Mouse (Mus musculus): ENCODE results near the gene Copb1. TPM values are rescaled to one million over a fixed set of nuclear protein-coding genes. Genes with fewer than 3 reads are reported as not detected.

Gene Copb1
- polyA plus RNA-seq, 1 experiment from 2014 or later: 93.4 TPM

DNA sequence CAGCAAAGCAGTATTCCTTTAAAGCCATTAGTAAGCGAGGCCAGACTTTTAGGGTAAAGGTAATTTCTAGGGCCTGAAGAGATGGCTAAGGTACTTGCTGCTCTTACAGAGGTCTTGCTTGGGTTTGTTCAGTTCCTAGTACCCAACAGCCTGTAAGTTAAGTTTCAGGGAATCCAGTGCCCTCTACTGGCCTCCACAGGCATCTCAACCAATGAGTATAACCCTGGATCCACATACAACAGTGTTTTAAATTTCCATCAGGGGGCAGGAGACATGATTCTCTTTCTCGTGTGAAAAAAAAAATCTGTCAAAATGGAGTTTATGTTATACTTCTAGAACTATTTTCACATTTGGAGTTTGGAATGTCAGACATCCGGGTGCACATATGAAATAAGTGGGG is 27.2 kb upstream of the Copb1 start:
- ATAC-seq (ENCODE audit: low FRiP score): no peak
- Histone ChIP-seq H3K9ac (no peak overlapping the region), H3K27me3 (no peaks in the 10 kb centered on the region), H3K36me3 (no peaks in the 10 kb centered on the region), H3K4me3 (no peak overlapping the region), H3K27ac (no peak overlapping the region), H3K9me3 (no peaks in the 10 kb centered on the region), H3K4me1 (replicated peaks) (no peaks in the 10 kb centered on the region), H3K4me2 (no peak overlapping the region)
- 54% methylated on average over 3 of the region's 3 CpGs for WGBS

DNA sequence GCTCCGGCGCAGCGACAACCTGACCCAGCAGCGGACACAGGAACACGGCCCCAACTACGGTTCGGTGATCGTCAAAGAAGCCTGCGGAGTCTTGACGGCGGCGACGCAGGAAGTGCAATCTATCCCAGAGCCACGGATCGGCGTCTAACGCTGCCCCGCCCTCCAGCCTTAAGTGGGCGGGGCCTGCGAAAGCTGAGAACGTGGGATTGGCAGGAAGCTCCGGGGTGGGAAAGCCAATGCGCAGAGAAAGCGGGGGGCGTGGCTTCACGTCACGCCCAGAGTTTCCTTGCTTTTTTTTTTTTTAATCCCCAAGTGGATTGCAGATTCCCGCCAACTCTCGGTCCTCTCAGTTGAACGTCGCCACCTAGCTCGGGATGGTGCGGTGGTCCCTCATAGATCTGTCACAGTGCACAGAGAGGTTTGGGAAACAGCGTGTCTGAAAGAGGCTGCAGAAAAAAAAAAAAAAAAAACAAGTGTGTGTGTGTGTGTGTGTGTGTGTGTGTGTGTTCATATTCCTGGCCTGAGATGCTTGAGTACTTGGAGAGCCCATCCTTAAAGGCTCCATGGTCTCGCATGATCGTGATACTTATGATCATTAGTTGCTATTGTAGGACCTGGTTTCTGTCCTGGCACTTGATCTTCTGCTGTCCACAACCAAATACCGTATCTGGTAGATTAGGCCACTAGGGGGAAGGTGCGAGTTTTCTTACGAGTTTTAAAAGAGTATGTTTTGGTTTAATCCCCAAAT is 21.7 kb upstream of the Copb1 start, which contains the start of gene Psma1:
Psma1 (minus strand) TSS at position 114 of the 748 bp plus-strand sequence.
- under 1% methylated on average over 39 of the region's 39 CpGs for WGBS

DNA sequence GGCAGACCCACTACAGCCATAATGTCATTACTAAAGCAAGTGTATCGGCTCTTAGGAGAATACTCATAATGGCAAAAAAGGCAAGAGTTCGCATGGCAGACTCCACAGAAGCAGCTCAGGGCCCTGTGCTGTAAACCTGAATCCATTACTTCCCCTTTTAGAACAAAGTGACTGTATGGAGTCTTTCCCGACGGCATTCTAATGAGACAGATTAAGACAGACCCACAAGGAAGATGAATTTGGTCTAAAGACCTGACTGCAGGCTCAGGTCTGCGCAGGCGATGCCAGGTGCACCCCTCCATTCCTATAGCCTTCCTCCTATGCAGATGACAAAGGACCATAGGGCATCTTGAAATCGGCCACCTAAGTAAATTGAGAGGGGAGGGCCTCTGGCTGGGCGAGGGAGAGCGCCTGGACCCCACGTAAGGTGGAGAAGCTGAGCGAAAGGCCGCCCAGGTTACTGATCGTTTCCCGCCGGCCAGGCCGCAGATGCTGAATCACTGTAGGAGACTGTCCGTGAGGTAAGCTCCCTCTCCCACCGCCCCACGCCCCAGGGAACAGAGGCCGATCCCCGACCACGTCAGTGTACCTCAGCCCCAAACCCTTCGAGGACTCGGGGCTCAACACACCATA is 21.0 kb upstream of the Copb1 start:
- Histone ChIP-seq H3K4me1 (replicated peaks) (peaks cover 10% of the 10 kb centered on the region), H3K27me3 (no peaks in the 10 kb centered on the region), H3K9ac (peak overlapping the region; percentile 89), H3K4me3 (peak overlapping the region; percentile 78), H3K27ac (peak overlapping the region; percentile 62), H3K36me3 (peaks cover 30% of the 10 kb centered on the region), H3K9me3 (no peaks in the 10 kb centered on the region), H3K4me2 (peak overlapping the region; percentile 84)
- 2% methylated on average over 24 of the region's 24 CpGs for WGBS
- no peak; the same call in 1 of the 2 replicates for ATAC-seq (ENCODE audit: low FRiP score)

More for the DNA sequence above, 21.7 kb upstream of the Copb1 start, which contains the start of gene Psma1:
- Histone ChIP-seq H3K4me2 (peak within 1 kb of the TSS; percentile 84), H3K27ac (peak within 1 kb of the TSS; percentile 62), H3K9ac (peak within 1 kb of the TSS; percentile 89), H3K4me1 (replicated peaks) (peaks cover 10% of the 10 kb centered on the region), H3K4me3 (peak within 1 kb of the TSS; percentile 78), H3K9me3 (no peaks in the 10 kb centered on the region), H3K36me3 (peaks cover 24% of the 10 kb centered on the region), H3K27me3 (no peaks in the 10 kb centered on the region)
- peak; percentile 94 for ATAC-seq (ENCODE audit: low FRiP score)

DNA sequence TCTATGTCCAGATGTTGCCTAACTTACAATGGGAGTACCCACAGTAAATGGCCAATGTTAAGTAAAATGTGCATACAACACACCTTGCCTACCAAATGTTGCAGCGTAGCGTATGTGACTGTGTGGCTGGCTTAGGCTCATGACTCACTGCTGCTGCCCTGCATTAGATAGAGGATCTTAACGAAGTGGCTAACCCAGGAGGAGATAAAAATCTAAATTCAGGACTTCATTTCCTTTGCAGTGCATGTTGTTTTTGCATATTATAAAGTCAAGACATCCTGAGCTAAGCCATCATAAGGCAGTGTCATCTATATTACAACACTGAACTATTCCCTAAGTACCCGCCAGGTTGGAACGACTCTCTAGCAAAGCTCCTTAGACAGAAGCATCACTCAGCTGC is 13.9 kb upstream of the Copb1 start:
- Histone ChIP-seq H3K4me2 (no peak overlapping the region), H3K4me1 (replicated peaks) (no peaks in the 10 kb centered on the region), H3K9me3 (no peaks in the 10 kb centered on the region), H3K9ac (no peak overlapping the region), H3K27ac (no peak overlapping the region), H3K4me3 (no peak overlapping the region), H3K27me3 (no peaks in the 10 kb centered on the region), H3K36me3 (peaks cover 89% of the 10 kb centered on the region)
- WGBS: 96% methylated on average over 5 of the region's 5 CpGs
- no peak for ATAC-seq (ENCODE audit: low FRiP score)

DNA sequence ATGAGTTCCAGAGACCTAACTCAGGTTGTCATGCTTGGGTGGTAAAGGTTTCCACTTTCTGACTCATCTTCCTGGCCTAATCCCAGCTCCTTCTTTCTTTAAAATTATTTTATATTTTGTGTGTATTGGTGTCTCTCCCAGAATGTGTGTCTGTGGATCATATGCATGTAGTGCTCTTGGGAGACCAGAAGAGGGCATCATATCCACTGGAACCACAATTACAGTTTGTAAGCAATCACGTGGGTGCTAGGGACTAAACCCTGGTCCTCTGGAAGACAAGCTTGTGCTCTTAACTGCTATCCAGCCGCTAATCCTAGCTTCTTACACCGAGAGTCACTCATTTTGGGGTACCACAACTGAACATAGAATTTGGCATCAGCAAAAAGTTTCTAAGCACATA is 2.8 kb downstream of the Copb1 start:
- WGBS: 86% methylated on average over 3 of the region's 3 CpGs
- H3K9me3 ChIP-seq: no peaks in the 10 kb centered on the region
- no peak for ATAC-seq (ENCODE audit: low FRiP score)
- H3K36me3 ChIP-seq: peaks cover 45% of the 10 kb centered on the region
- no peak overlapping the region for H3K9ac ChIP-seq
- H3K27ac ChIP-seq: no peak overlapping the region
- no peak overlapping the region for H3K4me2 ChIP-seq
- no peak overlapping the region for H3K4me3 ChIP-seq
- H3K4me1 ChIP-seq (replicated peaks): peaks cover 4% of the 10 kb centered on the region
- no peaks in the 10 kb centered on the region for H3K27me3 ChIP-seq

DNA sequence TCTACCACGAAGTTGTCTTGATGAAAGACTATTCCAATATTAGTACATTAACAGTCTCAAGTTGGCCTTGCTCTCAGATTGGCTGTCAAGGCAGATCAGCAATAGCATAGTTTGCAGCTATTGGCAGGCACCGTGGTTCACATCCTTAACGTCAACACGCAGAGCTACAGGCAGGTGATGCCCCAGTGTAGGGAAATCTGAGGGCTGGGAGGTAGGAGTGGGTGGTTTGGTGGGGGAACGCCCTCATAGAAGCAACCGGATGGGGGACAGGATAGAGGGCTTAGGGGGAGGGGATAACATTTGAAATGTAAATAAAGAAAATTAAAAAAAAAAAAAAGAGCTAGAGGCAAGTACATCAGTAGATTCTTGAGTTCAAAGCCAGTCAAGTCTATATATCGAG is 20.5 kb downstream of the Copb1 start:
- Histone ChIP-seq H3K36me3 (peaks cover 71% of the 10 kb centered on the region), H3K9me3 (no peaks in the 10 kb centered on the region)

DNA sequence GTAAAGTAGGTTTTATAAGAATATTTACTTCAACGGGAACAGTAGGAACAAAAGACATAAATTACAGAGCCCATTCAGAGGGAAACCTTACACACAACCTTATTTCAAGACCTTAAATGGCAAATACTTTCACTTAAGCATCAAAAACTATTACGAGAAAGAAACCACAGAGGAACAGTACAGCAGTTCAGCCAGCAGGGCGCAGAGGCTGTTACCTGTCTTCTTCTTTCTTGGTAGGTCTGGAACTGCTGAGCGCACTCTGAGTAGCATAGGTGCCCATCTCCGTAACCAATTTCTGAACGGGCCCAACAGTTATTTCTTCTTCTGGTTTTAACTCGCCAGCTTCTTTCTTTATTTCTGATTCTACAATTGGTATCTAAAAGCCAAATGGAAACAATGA is 21.5 kb downstream of the Copb1 start:
- Histone ChIP-seq H3K27ac (no peak overlapping the region), H3K27me3 (no peaks in the 10 kb centered on the region), H3K36me3 (peaks cover 72% of the 10 kb centered on the region), H3K9me3 (no peaks in the 10 kb centered on the region), H3K4me1 (replicated peaks) (no peaks in the 10 kb centered on the region), H3K9ac (no peak overlapping the region), H3K4me3 (no peak overlapping the region), H3K4me2 (no peak overlapping the region)
- ATAC-seq (ENCODE audit: low FRiP score): no peak
- 95% methylated on average over 7 of the region's 7 CpGs for WGBS

More for the DNA sequence above, 20.5 kb downstream of the Copb1 start:
- Histone ChIP-seq H3K4me3 (no peak overlapping the region), H3K4me2 (no peak overlapping the region), H3K4me1 (replicated peaks) (no peaks in the 10 kb centered on the region), H3K9ac (no peak overlapping the region), H3K27ac (no peak overlapping the region), H3K27me3 (no peaks in the 10 kb centered on the region)
- ATAC-seq (ENCODE audit: low FRiP score): no peak
- 88% methylated on average over 7 of the region's 7 CpGs for WGBS

DNA sequence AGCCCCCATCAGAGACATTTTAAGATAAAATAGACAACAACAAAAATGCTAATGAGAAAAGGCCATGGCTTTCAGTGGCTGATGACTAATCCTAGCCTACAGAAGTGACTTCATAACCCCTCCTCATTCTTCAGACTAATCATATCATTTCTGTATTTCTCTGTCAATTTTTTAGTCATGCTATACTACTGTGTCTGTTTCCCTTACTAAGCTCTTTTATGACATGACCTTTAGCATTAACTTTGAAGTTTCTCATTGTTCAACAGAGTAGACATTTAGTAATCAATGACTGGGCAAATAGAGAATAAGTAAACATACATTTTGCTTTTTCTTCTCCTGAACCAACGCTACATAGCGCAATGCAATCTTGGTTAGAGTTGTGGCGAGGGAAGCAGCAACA is 22.7 kb downstream of the Copb1 start:
- Histone ChIP-seq H3K4me3 (no peak overlapping the region), H3K9me3 (no peaks in the 10 kb centered on the region), H3K27me3 (no peaks in the 10 kb centered on the region), H3K27ac (no peak overlapping the region), H3K9ac (no peak overlapping the region), H3K4me2 (no peak overlapping the region), H3K4me1 (replicated peaks) (no peaks in the 10 kb centered on the region), H3K36me3 (peaks cover 68% of the 10 kb centered on the region)
- 96% methylated on average over 3 of the region's 3 CpGs for WGBS
- no peak for ATAC-seq (ENCODE audit: low FRiP score)

DNA sequence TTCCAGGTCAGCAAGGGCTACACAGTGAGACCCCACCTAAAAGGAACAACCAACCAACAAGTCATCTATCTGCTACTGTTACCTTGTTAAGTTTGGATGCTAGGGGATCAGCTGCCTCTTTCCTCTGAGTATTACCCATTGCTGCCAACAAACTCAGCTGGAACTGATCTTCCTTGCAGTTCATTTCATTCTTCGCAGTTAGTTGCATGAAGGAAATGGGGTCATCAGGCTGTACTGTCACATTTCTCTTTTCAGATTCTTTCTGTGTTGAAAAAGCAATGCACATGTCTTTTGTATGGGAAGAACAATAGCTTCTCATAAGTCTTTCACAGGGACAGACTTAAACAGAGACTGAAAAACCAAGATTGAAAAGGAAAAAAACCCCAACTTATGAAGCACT is 28.0 kb downstream of the Copb1 start:
- H3K27me3 ChIP-seq: no peaks in the 10 kb centered on the region
- no peak for ATAC-seq (ENCODE audit: low FRiP score)
- H3K36me3 ChIP-seq: peaks cover 58% of the 10 kb centered on the region
- H3K4me3 ChIP-seq: no peak overlapping the region
- no peak overlapping the region for H3K27ac ChIP-seq
- H3K9me3 ChIP-seq: no peaks in the 10 kb centered on the region
- H3K4me1 ChIP-seq (replicated peaks): no peaks in the 10 kb centered on the region
- no peak overlapping the region for H3K9ac ChIP-seq
- H3K4me2 ChIP-seq: no peak overlapping the region
- 88% methylated on average over 1 of the region's 1 CpGs for WGBS

DNA sequence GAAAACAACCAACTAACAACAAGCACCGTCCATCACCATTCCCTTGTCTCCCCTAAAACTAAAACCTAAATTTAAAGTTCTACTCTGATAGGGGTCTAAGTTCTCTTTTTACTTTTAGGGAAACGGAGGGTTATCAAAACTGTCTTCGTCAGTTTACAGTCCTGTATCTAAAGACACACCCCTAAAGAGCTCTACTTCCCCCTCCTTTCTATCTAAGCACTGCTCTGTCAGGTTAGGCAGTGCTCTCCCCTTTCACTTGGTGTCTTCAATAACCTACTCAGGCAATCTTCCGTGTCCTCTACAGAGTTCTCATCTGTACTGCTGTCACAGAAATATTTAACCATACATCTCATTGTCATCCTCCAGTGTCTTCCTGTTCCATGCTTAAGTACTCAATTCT is 34.1 kb downstream of the Copb1 start:
- no peaks in the 10 kb centered on the region for H3K9me3 ChIP-seq
- H3K9ac ChIP-seq: no peak overlapping the region
- peaks cover 54% of the 10 kb centered on the region for H3K36me3 ChIP-seq
- no peak for ATAC-seq (ENCODE audit: low FRiP score)
- no peak overlapping the region for H3K4me3 ChIP-seq
- WGBS: 92% methylated on average over 4 of the region's 4 CpGs
- H3K4me2 ChIP-seq: no peak overlapping the region
- H3K27me3 ChIP-seq: no peaks in the 10 kb centered on the region
- H3K4me1 ChIP-seq (replicated peaks): no peaks in the 10 kb centered on the region
- no peak overlapping the region for H3K27ac ChIP-seq

DNA sequence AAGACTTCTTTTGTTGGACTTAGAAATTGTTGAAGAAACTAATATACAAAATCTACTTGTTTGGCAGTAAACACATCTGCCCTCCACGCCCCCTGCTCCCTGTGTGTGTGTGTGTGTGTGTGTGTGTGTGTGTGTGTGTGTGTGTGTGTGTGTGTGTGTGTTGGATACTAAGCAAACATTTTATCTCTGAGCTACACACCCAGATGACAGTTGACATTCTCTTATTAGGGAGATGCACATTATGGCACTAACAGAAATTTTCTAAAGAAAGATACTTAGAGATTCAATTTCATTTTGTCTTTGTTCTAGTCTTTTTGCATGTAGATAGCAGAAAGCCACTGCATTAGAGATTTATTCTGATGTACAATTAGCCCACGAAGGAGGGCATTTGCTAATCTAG is 37.6 kb downstream of the Copb1 start:
- WGBS: 93% methylated on average over 2 of the region's 2 CpGs
- peaks cover 59% of the 10 kb centered on the region for H3K36me3 ChIP-seq
- H3K4me3 ChIP-seq: no peak overlapping the region
- ATAC-seq (ENCODE audit: low FRiP score): no peak
- no peaks in the 10 kb centered on the region for H3K27me3 ChIP-seq
- no peaks in the 10 kb centered on the region for H3K9me3 ChIP-seq
- H3K27ac ChIP-seq: no peak overlapping the region
- no peak overlapping the region for H3K9ac ChIP-seq
- H3K4me2 ChIP-seq: no peak overlapping the region
- no peaks in the 10 kb centered on the region for H3K4me1 ChIP-seq (replicated peaks)

DNA sequence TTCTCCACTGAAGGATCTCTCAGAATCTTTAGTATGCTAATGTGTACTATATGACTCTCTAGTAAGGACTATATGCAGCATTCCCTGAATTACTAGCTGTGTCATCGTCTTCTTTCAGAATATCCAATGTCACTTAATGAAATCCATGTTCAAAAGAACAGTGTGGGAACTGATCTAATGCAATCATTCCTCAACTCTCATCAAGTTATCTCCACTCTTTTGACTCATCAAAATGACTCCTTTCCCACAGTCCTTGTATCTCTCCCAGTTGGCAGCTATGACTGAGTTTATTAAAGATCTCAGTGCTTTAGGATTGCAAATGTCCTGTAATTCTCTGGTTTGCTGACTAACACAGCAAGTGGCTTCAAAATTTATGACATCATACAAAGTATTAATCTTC is 40.1 kb downstream of the Copb1 start:
- WGBS: 86% methylated on average over 1 of the region's 1 CpGs

DNA sequence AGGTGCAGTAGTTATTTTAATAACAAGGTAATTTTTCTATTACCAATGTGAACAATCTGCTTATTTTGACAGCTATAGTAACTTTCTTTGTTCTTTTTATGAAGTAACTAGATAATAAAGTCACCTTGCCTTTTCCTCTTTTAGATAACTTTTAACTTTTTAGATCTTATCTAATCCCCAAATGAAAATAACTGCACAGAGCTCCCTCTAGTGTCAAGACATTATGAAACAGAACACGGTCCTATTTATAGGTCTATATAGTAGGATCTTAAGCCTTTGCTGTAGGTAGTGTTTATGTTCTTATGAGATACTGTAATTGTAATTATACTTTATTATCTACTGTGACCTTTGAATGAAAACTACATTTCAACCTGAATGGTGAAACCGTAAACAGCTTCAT is 41.0 kb downstream of the Copb1 start:
- Histone ChIP-seq H3K4me1 (replicated peaks) (no peaks in the 10 kb centered on the region), H3K4me3 (no peak overlapping the region), H3K27me3 (no peaks in the 10 kb centered on the region), H3K9me3 (no peaks in the 10 kb centered on the region), H3K9ac (no peak overlapping the region), H3K4me2 (no peak overlapping the region), H3K27ac (no peak overlapping the region), H3K36me3 (peaks cover 42% of the 10 kb centered on the region)
- no peak for ATAC-seq (ENCODE audit: low FRiP score)
- WGBS: 72% methylated on average over 2 of the region's 2 CpGs

More for the DNA sequence above, 40.1 kb downstream of the Copb1 start:
- Histone ChIP-seq H3K4me1 (replicated peaks) (no peaks in the 10 kb centered on the region), H3K27ac (no peak overlapping the region), H3K9me3 (no peaks in the 10 kb centered on the region), H3K27me3 (no peaks in the 10 kb centered on the region), H3K4me2 (no peak overlapping the region), H3K9ac (no peak overlapping the region), H3K36me3 (peaks cover 43% of the 10 kb centered on the region), H3K4me3 (no peak overlapping the region)
- ATAC-seq (ENCODE audit: low FRiP score): no peak

Measured in hindbrain, embryonic 13.5 days (tissue).